Mouse (Mus musculus): ENCODE results near the gene Tmem178. TPM values are rescaled to one million over a fixed set of nuclear protein-coding genes. Genes with fewer than 3 reads are reported as not detected.

Gene Tmem178
- polyA plus RNA-seq, 1 experiment from 2014 or later: 5.4 TPM

- Histone ChIP-seq H3K4me1 (peaks cover 13% of the 10 kb centered on the region), H3K9ac (no peak overlapping the region), H3K36me3 (no peaks in the 10 kb centered on the region), H3K9me3 (no peaks in the 10 kb centered on the region), H3K4me3 (peak overlapping the region; percentile 34), H3K27me3 (replicated peaks) (peaks cover 55% of the 10 kb centered on the region), H3K4me2 (peak overlapping the region; percentile 58), H3K27ac (replicated peaks) (no peak overlapping the region)
- 66% methylated on average over 5 of the region's 5 CpGs for WGBS
- no peak for ATAC-seq (ENCODE audit: extremely low read depth, insufficient number of reproducible peaks, low FRiP score, low TSS enrichment)
Measured at GRCm38 (mm10) chr17:80946091-80946885, 1.9 kb downstream of the Tmem178 start.

- peaks cover 23% of the 10 kb centered on the region for H3K4me1 ChIP-seq
- no peak overlapping the region for H3K9ac ChIP-seq
- no peaks in the 10 kb centered on the region for H3K36me3 ChIP-seq
- ATAC-seq (ENCODE audit: extremely low read depth, insufficient number of reproducible peaks, low FRiP score, low TSS enrichment): no peak
- H3K4me2 ChIP-seq: no peak overlapping the region
- no peak overlapping the region for H3K27ac ChIP-seq (replicated peaks)
- H3K4me3 ChIP-seq: no peak overlapping the region
- H3K27me3 ChIP-seq (replicated peaks): peaks cover 47% of the 10 kb centered on the region
- WGBS: 69% methylated on average over 12 of the region's 12 CpGs
- no peaks in the 10 kb centered on the region for H3K9me3 ChIP-seq
Measured at GRCm38 (mm10) chr17:80947075-80947960, 2.9 kb downstream of the Tmem178 start.

DNA sequence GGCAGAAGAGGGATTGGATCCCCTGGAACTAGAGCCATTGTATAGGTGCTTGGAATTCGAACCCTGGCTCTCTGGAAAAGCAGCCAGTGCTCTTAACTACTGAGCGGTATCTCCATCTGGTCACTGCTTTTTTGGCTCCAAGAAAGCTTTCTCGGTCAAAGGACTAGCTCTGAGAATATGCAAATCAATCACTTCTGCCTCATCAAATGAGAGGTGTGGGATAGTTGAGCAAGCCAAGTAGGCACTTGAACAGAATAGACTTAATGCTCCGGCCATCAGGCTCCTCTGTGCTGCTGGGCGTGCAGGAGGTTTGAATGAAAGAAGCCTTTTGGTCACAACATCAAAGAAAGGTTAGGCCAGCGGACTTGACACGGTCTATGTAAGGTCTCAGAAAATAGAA, 5.0 kb downstream of the Tmem178 start:
- Histone ChIP-seq H3K9ac (no peak overlapping the region), H3K4me2 (no peak overlapping the region), H3K4me1 (peaks cover 29% of the 10 kb centered on the region), H3K27me3 (replicated peaks) (peaks cover 29% of the 10 kb centered on the region), H3K36me3 (no peaks in the 10 kb centered on the region), H3K4me3 (no peak overlapping the region), H3K27ac (replicated peaks) (no peak overlapping the region), H3K9me3 (no peaks in the 10 kb centered on the region)
- ATAC-seq (ENCODE audit: extremely low read depth, insufficient number of reproducible peaks, low FRiP score, low TSS enrichment): no peak
- WGBS: 82% methylated on average over 7 of the region's 7 CpGs

DNA sequence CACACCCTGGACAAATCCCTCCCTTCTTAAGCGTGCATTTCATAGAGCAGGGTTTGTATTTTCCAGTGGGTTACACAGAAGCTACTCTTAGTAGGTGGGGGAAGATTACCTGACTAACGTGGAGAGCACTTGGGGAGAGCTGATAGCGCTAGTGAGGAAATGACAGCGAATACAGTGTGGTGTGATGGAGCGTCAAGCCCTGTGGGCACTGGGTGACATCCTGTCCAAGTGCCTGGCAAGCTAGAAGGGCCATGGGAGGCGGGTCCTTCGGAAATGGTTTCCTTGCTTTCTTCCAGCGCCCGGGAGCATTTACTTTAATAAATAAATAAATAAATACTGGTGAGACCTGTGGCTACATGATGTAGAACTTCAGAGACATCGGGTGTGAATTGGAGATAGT, 5.5 kb downstream of the Tmem178 start:
- Histone ChIP-seq H3K27ac (replicated peaks) (no peak overlapping the region), H3K4me3 (no peak overlapping the region), H3K9ac (no peak overlapping the region), H3K4me1 (peaks cover 29% of the 10 kb centered on the region), H3K4me2 (no peak overlapping the region), H3K27me3 (replicated peaks) (peaks cover 29% of the 10 kb centered on the region), H3K9me3 (no peaks in the 10 kb centered on the region), H3K36me3 (no peaks in the 10 kb centered on the region)
- ATAC-seq (ENCODE audit: extremely low read depth, insufficient number of reproducible peaks, low FRiP score, low TSS enrichment): no peak
- WGBS: 75% methylated on average over 10 of the region's 10 CpGs

- no peak overlapping the region for H3K27ac ChIP-seq (replicated peaks)
Measured at GRCm38 (mm10) chr17:80952305-80952704, 7.9 kb downstream of the Tmem178 start.

GRCm38 (mm10) chr17:80955415-80955814, 11.0 kb downstream of the Tmem178 start:
- peaks cover 30% of the 10 kb centered on the region for H3K4me1 ChIP-seq
- H3K36me3 ChIP-seq: no peaks in the 10 kb centered on the region
- H3K9ac ChIP-seq: no peak overlapping the region
- H3K9me3 ChIP-seq: peaks cover 3% of the 10 kb centered on the region; the same call in 1 of the 2 replicates
- no peak overlapping the region for H3K27ac ChIP-seq (replicated peaks)
- 77% methylated on average over 7 of the region's 7 CpGs for WGBS
- peaks cover 13% of the 10 kb centered on the region for H3K27me3 ChIP-seq (replicated peaks)
- no peak overlapping the region for H3K4me3 ChIP-seq
- no peak for ATAC-seq (ENCODE audit: extremely low read depth, insufficient number of reproducible peaks, low FRiP score, low TSS enrichment)
- H3K4me2 ChIP-seq: no peak overlapping the region

More at GRCm38 (mm10) chr17:80952305-80952704, 7.9 kb downstream of the Tmem178 start:
- H3K9ac ChIP-seq: no peak overlapping the region
- H3K4me1 ChIP-seq: peaks cover 27% of the 10 kb centered on the region
- H3K4me3 ChIP-seq: no peak overlapping the region
- no peaks in the 10 kb centered on the region for H3K36me3 ChIP-seq
- H3K27me3 ChIP-seq (replicated peaks): peaks cover 22% of the 10 kb centered on the region
- no peak for ATAC-seq (ENCODE audit: extremely low read depth, insufficient number of reproducible peaks, low FRiP score, low TSS enrichment)
- 44% methylated on average over 7 of the region's 7 CpGs for WGBS
- H3K9me3 ChIP-seq: no peaks in the 10 kb centered on the region
- H3K4me2 ChIP-seq: 0 out of 2 replicates have a peak overlapping the region, but pooled peaks have one; percentile 45

- H3K4me2 ChIP-seq: no peak overlapping the region
- ATAC-seq (ENCODE audit: extremely low read depth, insufficient number of reproducible peaks, low FRiP score, low TSS enrichment): no peak
- no peak overlapping the region for H3K9ac ChIP-seq
- no peaks in the 10 kb centered on the region for H3K36me3 ChIP-seq
- peaks cover 11% of the 10 kb centered on the region; the same call in 1 of the 2 replicates for H3K27me3 ChIP-seq (replicated peaks)
- peaks cover 3% of the 10 kb centered on the region; the same call in 1 of the 2 replicates for H3K9me3 ChIP-seq
- no peak overlapping the region for H3K27ac ChIP-seq (replicated peaks)
- peaks cover 23% of the 10 kb centered on the region for H3K4me1 ChIP-seq
- WGBS: 84% methylated on average over 10 of the region's 10 CpGs
- no peak overlapping the region for H3K4me3 ChIP-seq
Measured at GRCm38 (mm10) chr17:80955998-80956811, 11.8 kb downstream of the Tmem178 start.

DNA sequence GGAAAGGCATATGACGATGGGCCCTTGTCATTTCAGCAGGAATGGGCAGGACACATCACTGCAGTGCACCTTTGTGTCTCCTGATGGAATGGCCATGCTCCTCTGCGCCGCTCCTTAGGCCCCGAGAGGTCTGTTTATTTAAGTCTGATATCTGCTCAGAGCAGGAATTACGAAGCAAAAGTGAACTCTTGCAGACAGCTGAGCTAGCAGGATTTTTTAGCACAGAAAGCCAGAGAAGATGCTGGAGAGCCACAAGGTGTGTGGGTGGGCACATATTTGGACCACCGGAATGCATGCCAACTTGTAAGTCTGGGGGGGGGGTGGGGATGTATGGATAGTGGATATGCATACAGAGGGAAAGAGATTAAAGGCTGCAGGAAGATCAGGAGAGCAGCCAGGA, 13.9 kb downstream of the Tmem178 start:
- Histone ChIP-seq H3K27ac (replicated peaks) (no peak overlapping the region), H3K4me3 (no peak overlapping the region), H3K9me3 (peaks cover 3% of the 10 kb centered on the region; the same call in 1 of the 2 replicates), H3K9ac (no peak overlapping the region), H3K36me3 (no peaks in the 10 kb centered on the region), H3K4me1 (peaks cover 6% of the 10 kb centered on the region; the same call in 1 of the 2 replicates), H3K4me2 (no peak overlapping the region), H3K27me3 (replicated peaks) (peaks cover 11% of the 10 kb centered on the region; the same call in 1 of the 2 replicates)
- 54% methylated on average over 6 of the region's 6 CpGs for WGBS
- ATAC-seq (ENCODE audit: extremely low read depth, insufficient number of reproducible peaks, low FRiP score, low TSS enrichment): no peak

DNA sequence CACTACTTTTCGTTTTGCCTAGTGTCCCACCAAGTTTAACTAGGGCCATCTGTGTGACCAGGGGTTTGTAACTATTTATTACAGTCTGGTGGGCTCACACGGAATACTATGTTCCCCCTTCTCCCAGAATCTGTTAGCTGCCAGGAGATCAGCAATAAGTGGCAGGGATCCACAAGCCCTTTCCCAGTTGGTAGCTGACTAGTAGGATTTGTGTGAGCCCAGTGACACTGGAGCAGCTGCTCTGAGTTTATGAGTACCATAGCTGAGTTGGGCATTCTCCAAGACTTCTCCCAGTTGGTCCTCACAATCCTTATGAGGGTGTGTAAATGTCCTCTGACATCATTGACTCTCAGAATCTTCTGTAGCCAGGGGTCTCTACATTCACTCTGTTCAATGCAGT, 15.4 kb downstream of the Tmem178 start:
- WGBS: 73% methylated on average over 2 of the region's 2 CpGs
- Histone ChIP-seq H3K4me1 (0 out of 2 replicates have a peak, but pooled peaks cover 3% of the 10 kb centered on the region), H3K36me3 (no peaks in the 10 kb centered on the region), H3K27ac (replicated peaks) (no peak overlapping the region), H3K4me3 (no peak overlapping the region), H3K9ac (no peak overlapping the region), H3K9me3 (peaks cover 3% of the 10 kb centered on the region; the same call in 1 of the 2 replicates), H3K4me2 (no peak overlapping the region), H3K27me3 (replicated peaks) (peaks cover 11% of the 10 kb centered on the region; the same call in 1 of the 2 replicates)
- ATAC-seq (ENCODE audit: extremely low read depth, insufficient number of reproducible peaks, low FRiP score, low TSS enrichment): no peak

GRCm38 (mm10) chr17:80967475-80967874, 23.0 kb downstream of the Tmem178 start:
- ATAC-seq (ENCODE audit: extremely low read depth, insufficient number of reproducible peaks, low FRiP score, low TSS enrichment): no peak
- H3K27me3 ChIP-seq (replicated peaks): no peaks in the 10 kb centered on the region; the same call in 1 of the 2 replicates
- H3K27ac ChIP-seq (replicated peaks): no peak overlapping the region
- no peaks in the 10 kb centered on the region for H3K9me3 ChIP-seq
- H3K9ac ChIP-seq: no peak overlapping the region
- 26% methylated on average over 7 of the region's 7 CpGs for WGBS
- H3K4me3 ChIP-seq: no peak overlapping the region
- no peak overlapping the region for H3K4me2 ChIP-seq
- no peaks in the 10 kb centered on the region for H3K36me3 ChIP-seq
- H3K4me1 ChIP-seq: peaks cover 39% of the 10 kb centered on the region

Measured in heart, embryonic 13.5 days (tissue).